Mouse (Mus musculus) megakaryocyte, embryonic 14.5 days (primary cell): ENCODE measurements around the gene Gm28036.

Experiments used
- FLI1 ChIP-seq: IDR thresholded peaks from 2 replicates; pipeline ENCODE4 v1.6.1; 2012; ENCODE audit warnings: low read length, inconsistent platforms, mixed read lengths
- GATA1 ChIP-seq: IDR thresholded peaks from 3 replicates; pipeline ENCODE4 v1.6.1; 2012; ENCODE audit warnings: mixed read lengths, low read length, inconsistent platforms, borderline replicate concordance

DNA sequence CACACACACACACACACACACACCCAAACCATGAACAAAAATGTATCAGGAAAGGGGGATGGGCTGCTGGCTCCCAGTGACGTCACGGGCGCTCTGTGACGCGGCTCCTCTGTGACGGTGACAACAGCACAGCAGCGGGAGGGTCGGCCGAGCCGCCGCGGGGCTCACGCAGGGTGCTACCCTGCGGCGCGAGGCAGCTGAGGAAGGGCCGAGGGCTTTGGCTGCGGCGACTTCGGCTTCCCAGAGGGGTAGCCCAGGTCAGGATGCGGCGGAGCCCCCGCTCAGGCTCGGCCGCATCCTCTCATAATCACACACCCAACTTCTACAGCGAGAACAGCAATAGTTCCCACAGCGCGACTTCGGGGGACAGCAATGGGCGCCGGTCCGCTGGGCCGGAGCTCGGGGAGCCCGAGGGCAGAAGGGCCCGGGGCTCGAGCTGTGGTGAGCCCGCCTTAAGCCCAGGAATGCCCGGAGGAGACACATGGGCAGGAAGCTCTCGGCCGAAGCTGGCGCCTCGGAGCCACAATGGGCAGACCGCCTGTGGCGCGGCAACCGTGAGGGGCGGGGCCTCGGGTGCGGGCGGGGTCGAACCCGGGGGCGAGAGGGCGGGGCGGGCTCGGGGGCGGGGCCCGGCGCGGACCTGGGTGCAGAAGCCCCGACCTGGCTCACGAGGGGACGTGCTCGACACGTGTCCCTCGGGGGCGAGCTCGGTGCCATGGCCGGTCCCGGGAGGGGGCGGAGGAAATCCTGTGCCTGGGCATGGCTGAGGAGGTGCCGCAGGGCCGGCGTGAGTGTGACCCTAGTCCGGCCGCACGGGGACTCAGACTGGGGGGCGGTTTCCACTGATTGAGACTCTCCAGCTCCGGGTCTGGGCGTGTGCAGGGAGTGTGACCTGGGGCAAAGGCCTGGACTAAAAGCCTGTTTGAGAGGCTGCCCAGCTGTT is 61.5 kb downstream of the Gm28036 start, which contains the start of gene Spag4:
- no peak for TF ChIP-seq GATA1
- no peak for TF ChIP-seq FLI1
